Mouse (Mus musculus) gastrocnemius, postnatal 10 days (tissue): ENCODE measurements around the gene Ldlrad3. TPM values are rescaled to one million over a fixed set of nuclear protein-coding genes. Genes with fewer than 3 reads are reported as not detected.
A peak's percentile ranks its signal among the peaks of the same experiment; 100 is the strongest.

ENCODE experiments used
- DNase-seq: peaks from one replicate; pipeline ENCODE4 v3.0.0; 2021; ENCODE audit warnings: mixed read lengths
- total RNA-seq, 2 experiments: library from RNA; stranded (reverse); gene quantifications; 2 replicates each; pipeline ENCODE4 v1.2.3; 2021

Ldlrad3 gene
- total RNA-seq, 2 experiments from 2014 or later: 10.8 to 12.6 TPM

DNA sequence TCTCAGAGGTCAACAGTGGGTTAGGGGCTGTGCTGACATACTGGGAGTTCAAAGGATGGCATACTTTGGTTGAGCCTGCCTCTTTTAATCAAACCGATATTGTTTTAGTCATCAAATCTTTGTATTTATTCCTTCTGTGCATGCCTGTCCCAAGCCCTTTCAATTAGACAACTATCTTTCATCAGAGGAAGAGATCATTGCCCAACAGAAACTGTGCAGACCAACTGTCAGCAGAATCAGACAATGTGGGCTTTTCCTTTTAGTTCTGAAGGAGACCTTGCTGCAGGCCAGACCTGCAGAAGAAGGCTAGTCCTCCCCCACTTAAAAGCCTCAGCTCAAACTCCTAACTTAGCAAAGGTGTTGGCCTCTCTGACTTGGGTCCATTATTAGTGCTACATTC lies 41.9 kb downstream of the Ldlrad3 start:
- no peak for DNase-seq

DNA sequence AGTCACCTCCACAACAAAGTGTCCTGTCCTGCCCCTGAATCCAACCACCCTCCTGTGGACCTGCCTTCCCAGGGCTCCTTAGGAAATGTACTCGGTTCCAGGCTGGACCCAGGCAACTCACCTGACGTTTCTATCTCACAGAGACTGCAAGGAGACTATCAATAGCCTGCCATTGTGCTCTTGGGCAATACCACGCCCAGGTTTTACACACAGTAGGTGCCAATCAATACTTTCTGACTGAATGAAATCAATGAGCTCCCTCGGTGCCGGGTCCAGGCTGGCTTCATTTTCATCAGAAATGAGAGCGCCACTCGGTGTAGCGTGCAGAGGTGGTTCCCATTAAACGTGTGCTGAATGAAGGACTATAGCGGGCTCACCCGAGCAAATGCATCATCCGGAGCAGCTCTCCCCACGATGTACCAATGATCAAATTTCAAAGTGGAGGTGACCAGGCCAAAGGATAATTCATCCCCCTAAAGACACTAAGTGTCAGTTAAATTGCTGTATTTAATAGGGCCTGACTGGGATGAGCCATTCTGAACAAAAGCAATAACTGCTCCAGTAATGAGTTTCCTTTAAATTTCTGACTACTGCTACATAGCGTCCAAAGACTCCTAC lies 43.4 kb downstream of the Ldlrad3 start:
- DNase-seq: no peak

DNA sequence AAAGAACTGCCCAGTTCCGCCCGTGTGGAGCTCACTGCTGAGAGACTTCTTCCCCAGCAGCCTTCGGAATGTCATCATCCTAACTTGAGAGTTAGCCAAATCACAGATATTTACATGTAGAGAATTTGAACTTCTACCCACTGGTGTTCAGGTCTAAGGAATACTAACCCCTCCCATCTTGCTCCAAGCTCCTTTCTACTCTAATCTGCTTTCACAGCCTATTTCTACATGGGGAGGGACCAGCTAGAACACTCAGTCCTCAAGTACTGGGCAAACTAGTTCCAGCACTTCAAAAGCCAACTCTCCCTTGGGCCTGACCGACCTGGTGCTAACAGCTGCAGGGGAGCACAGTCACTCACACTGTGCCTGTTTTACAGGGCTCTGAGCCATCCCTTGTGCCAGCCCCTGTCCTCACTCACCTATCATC lies 44.0 kb downstream of the Ldlrad3 start:
- DNase-seq: no peak

DNA sequence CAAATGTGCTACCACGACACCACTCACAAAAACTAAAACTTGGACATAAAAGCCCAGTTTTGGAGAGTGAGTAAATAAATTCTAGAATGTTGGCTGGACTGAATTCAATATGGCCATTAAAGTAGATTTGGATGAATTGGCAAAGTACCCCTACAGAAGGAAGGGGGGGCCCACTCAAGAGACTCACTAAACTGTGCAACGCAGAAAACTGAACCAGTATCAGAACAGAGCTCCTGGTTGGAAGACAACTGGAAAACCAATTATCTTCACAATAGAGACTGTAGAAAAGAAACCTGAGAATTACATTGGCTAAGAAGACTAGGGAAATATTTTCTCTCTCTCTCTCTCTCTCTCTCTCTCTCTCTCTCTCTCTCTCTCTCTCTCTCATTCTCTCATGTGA lies 45.0 kb downstream of the Ldlrad3 start:
- DNase-seq: no peak

DNA sequence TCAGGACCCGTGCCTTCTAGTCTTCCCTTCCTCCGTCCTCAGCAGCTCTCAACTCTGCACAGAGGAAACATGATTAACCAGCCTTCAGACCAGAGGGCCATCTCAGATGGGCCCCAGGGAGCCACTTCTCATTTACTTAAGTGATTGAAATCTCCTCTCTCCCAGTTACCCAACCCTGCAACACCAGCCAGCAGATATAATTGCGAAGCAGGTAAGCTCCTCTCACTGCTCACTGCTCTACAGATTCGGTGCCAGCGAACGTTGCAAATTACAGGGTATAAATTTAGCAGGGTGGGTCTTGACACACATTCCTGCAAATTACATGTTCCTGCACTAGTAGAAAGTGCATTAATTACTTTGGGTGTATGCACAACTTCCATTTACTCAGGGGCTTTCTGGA lies 48.3 kb downstream of the Ldlrad3 start:
- no peak for DNase-seq

DNA sequence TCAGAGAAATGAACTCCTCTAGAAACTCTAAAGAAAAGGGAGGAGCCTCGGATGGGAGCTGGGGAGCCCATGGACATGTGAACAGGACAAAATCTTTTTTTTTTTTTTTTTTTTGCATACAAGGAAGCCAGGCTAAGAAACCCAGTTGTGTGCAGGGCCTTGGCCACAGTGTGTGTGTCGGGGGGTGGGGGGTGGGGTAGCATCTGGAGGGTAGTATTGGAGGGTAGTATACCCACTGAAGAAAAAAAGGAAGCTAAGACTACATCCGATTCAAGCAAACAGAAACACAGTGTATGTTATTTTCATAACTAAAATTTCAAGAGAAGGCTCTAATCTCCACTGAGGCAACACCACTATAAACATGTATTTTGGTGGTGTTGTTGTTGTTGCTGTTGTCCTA lies 50.0 kb downstream of the Ldlrad3 start:
- DNase-seq: no peak

DNA sequence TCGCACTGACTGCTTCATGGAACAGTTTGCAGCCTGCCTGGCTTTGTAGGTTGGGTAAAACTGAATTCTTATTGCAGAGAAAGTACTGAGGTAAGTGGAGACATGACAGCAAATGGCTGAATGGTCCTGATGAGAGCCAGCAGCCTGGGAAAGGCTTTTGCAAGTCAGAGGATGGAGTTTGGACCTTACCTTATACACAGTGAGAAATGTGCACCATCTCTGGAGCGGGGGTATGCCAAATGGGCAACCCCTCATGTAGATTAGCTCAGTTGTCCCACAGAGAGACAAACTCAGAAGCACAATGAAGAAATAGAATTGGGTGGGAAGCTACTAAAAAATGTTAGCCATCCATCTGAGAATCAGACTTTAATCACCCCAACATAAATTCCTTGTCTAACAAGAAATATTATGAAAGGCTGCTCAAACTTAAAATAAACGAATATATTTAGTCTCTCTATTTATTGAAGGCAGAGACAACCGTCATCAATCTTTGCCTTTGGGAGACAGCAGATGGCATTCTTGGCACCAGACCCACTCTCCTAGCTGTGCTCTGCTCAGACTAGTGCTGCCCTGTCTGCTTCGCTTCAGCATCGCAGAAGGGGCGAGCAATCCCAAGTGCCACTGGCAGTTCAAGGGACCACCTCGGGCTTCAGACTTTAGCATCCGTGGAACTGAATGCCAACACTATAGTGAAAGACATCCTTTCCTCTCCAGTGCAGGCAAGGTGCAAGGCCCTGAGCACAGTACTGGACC lies 51.5 kb downstream of the Ldlrad3 start:
- peak; percentile 32 for DNase-seq

DNA sequence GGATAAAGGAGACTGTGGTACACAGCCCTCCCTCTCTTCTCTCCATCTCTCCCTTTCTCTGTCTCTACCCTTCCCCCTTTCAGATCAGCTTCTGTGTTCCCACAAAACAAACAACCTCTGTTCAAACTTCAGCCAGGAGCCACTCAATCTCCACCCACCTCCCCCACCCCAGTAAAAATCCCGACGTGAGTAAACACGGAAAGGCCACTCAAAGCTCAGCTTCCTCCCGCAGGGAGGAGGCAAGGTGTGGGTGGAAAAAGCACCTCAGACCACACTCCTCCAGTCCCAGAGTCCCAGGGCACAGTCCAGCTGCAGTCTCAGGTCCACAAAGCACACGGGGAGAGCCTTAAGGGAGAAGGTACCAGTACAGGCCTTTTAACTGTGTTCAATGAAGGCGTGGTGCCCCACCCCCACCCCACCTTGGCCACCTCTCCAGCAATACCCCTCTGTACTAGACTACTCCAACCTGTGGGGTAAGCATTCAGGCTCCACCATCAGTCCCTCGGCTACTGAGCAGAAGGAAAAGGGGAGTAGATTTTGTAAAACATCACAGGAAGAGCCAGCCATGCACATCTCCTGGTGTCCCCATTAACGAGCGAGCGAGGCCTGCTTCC lies 53.1 kb downstream of the Ldlrad3 start:
- no peak for DNase-seq

DNA sequence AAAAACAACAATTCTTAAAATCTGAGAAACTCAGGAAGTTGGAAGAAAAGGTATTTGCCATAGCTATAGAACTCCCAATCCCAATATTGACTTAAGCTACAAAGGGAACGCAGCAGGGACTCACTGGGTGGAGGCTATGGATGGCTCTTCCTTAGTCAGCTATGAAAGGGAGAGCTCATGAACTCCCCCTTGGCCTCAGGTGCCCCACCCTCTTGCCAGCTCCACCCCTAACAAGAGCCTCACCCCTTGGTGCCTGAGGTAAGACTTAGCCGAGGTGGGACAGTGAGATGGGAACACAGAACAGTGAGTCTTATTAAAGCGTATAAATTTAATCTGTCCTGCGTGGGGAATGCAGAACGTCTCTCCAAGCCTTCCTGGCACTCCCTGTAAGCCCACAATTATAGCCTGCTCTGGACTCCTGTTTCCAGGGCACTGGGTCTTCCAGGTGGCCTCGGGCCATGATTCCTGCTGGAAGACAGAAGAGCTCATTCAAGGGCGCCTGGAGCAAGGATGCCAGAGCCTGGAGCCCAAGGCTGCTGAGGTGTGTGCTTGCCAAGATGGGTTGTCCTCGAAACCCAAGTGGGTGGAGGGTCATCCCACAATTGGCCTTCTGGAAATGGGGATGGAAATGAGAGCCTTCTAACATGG lies 55.9 kb downstream of the Ldlrad3 start:
- peak; percentile 65 for DNase-seq

DNA sequence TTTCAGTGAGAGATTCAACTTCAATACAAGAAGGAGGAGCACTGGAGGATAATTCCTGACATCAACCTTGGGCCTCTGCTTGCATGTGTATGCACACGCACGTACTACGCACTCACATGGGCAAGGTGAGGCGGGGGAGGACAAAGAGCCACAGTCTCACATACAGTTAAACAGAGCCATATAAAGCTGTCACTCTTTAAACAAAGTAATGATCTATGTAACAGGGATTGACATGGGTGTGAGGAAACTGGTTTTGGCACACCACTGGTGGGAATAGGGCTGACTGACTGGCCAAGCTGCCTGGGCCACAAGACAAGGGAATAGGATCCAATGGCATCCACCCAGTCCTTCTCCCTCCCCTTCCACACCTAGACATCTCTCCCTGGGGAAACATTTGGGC lies 57.0 kb downstream of the Ldlrad3 start:
- DNase-seq: no peak

DNA sequence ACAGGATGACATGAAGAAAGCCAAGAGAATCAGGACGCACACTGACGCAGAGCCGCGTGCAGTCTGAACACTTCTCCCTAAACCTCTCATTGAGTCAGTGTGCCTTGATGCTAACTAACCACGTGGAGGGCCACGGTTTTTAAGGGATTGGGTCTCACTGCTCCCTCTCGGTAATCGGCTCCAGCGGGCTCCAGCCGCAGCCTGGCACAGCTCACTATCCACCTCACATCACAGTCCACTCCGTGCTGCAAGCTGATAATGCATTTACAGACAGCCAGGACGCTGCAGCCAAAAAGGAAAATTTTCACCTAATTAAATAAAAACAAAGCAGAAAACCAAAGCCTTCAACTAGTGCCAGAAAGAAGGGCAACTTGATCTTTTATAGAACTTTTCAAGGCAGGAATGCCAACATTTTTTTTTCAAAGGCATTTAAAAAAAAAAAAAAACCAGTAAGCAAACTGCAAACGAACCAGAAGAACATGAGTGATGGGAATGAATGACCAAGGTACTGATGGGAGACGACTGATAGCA lies 57.6 kb downstream of the Ldlrad3 start:
- no peak for DNase-seq

DNA sequence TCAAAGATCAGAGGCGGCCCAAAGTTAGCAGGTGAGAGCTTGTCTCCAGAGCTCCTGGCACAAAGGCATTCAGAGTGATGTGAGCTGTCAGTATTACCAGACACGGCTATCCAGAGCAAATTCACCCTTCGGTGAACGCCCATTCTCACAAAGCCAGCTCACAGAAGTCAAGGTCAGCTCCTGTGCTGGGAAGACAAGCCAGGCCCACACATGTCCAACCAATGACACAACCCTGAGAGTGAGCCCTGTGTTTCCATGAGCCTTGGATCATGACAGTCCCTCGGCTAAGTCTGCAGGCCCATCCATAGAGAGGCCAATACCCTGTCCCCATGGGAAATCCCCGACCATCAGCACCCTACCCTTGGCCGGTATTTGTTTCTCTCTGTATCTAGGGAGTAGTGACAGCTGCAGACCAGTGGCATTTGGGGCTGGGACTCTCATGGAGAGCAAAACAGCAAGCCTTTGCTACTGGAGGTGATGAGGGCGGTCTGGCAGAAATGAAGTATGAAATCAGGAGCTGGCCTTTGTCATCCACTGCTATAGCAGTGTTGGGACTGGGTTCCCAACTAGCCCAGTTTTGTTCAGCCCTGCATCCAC lies 58.3 kb downstream of the Ldlrad3 start:
- DNase-seq: no peak

DNA sequence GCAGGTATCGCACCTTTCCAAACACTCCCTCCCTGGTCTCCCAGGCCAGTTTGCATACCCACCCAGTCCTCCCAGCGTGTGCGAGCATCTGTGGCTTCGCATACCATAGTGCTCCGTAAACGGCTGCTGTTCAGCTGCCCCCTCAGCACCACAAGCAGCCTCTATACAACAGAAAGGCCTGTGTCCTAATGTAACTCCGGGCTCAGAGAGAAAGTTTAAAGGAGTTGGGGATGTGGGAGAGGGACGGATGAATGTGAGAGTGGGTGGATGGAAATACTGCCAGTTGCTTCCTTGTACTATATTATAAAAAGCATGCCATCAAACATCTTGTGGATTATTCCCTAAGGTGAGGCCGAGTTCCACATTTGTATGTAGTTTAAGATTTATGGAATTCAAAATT lies 59.0 kb downstream of the Ldlrad3 start:
- no peak for DNase-seq

DNA sequence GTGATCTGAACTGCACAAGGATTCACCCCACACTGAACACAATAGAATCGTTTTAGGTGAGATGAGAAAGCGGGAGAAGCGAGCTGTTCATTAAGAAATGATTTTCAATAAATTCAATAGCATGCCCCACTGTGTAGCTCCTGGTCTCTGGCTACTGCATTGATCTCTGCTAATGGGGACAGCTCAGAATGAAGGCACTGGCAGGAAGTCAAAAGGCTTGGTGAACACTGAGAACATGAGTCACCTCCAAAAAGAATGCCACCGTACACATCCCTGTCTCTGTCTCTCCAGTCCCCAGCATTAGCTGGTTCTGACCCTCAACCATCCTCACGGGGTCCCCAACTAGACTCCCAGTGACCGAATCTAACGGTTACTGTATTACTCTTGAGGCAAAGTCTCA lies 60.1 kb downstream of the Ldlrad3 start:
- no peak for DNase-seq

DNA sequence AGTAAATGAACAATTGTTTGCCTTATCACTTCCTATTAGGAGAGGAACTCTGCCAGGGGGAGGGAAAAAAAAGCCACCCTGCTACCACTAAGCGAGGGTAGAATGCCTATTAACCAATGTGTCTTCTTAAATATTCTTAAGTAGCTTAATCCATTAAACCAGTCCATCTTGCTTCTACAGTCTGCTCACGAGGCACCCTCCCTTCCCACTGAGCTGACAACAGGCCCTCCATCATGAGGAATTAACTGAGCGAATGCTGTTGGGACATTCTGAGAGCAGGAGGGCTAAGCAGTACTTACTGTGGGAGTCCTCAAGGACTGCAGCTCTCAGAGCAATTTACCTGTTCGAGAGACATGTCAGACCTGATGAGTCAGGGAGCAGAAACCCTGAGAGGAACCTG lies 61.1 kb downstream of the Ldlrad3 start:
- DNase-seq: no peak

DNA sequence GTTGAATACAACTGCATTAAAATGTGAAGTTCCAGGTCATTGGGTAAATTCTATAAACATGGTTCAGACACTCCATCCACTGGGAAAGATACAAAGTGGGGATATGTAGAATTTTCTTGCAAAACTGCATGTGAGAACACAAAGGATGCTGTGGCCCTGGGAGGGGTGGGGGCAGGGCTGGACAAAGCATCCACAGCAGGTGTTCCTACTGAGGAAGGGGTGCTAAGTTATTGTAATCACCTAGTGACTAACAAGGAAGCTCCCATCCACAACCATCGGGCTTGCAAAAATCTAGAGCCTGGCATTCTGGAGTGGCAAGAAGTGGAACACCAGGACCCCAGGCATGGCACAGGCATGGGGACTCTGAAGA lies 64.1 kb downstream of the Ldlrad3 start:
- DNase-seq: no peak

DNA sequence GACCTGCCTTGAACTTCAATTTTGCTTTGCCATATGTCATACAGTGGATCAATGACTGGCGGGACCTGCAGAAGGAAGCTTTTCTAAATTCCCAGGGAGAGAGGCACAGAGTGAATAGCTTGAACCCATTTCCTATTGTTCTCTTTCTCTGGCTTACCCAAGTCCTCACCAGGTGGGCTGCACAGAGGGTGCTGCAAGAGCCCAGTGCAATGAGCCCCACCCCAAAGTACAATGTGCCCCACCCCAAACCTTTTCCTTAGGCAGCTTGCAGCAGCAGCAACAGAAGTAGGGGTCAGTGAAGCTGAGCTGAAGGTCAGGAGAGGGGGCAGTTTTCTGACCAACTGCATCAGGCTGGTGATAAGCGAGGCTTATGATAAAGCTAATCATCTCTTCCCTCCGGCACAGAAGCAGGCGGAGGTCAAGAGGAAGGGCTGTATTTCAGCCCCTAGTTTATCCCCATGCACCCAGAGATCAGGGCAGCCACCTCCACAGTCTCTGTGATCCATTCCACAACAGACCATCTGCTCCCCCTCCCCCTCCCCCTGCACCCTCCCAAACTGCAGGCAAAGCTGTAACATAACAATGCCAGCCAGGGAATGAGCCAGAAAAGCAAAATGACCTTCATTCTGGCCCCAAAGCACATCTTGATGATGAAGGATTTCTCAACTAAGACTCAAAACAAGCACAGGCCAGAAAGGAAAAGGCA lies 64.6 kb downstream of the Ldlrad3 start:
- DNase-seq: no peak

DNA sequence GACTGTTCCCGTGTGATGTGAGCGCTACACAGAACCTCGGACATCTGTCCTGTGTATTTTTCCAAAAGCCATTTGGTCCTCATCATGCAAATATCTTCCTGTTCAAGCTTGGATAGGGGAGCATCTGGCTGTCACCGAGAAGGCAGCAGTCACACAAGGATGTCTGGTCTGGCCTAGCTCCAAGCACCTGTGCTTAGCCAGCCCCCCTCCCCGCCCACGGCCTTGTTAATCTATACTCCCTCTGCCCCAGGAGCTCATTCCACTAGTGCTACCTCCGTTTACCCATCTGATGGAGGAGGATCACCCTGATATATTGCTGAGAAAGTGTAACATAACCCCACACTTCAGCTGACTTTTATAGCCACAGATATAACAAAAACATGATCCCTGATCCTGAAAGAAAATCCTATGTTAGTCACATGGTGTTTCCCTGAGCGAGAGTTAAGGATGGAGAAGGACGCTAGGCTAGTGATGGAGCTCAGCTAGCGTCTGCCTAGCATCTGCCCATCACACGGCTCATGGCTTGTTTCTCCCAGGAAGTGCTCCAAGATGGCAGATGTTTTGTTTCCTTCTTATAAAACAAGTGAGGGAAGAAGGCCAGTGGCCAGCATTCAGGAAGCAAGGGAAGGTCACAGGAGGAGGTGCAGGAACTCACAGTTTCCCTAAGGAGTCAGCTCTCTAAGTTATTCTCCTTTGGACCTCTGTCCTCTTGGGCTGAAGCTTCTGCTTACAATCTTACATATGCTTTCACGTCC lies 66.3 kb downstream of the Ldlrad3 start:
- DNase-seq: peak; percentile 34

DNA sequence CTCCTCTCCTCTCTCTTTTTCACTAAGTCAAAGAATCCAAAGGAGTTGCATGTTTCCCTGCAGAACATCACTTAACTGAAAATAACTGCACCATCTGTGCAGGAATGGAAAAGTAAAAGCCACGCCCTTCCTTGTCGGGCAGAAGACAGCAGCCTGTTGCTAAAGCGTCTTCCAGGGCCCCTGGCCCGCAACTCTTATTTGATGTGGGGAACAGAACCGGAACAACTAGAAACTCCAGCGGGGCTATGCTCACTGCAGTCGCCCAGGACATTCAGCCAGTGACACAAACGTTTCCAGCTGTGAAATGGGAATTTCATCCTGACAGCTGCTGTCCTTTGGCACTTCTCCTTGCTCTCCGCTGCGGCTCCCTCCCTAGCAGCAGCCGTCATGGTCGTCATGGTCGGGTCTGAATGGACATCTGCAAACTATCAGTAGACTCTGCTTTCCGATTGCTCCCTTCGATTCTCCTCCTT lies 67.2 kb downstream of the Ldlrad3 start:
- DNase-seq: peak; percentile 44

DNA sequence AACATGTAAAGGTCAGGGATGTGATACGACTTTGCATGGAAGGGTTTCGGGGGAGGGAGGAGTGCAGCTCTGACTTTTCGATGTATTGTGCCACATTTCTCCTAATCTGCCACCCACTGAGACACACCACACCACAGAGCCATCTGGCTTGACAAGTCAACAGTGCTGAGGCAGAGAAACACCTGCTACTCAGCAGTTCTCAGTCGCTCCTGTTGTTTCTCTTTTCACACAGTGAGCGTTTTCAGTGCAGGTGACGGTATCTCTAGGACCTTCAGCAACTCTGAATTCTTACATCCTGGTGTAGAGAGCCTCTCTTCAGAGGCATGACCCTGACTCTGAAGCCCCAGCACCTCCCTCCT lies 68.8 kb downstream of the Ldlrad3 start:
- no peak for DNase-seq
